Mouse (Mus musculus): ENCODE measurements around the gene Pkdrej. TPM values are rescaled to one million over a fixed set of nuclear protein-coding genes. Genes with fewer than 3 reads are reported as not detected.
"Not testable (repeated sequence)": the region's sequence is repeated elsewhere in the genome, so short reads cannot be mapped to it uniquely, and the experiment has no call there.

The Pkdrej gene
- total RNA-seq, 2 experiments from 2014 or later = 2.7 to 3.8 TPM

- DNase-seq = peak; percentile 64 to 85
- intact Hi-C loops (cut with DNase I) = loop anchor here (1.0 to 2.0 kb wide), 2 partner anchors 48 to 76 kb away; partner anchors contain the start of gene Gtse1
These were observed 10.6 kb downstream of the Pkdrej start for GRCm38 (mm10) chr15:85810806-85811521.

GRCm38 (mm10) chr15:85810462-85810805 is 11.1 kb downstream of the Pkdrej start:
- intact Hi-C loops (cut with DNase I) = loop anchor here (2.0 kb wide), 1 partner anchor 48 kb away; the partner anchor contains the start of gene Gtse1
- peak in 1 of 2 experiments; percentile 27 for DNase-seq

GRCm38 (mm10) chr15:85809091-85809490 is 12.4 kb downstream of the Pkdrej start:
- intact Hi-C loops (cut with DNase I) = no loop called here
- DNase-seq = no peak

GRCm38 (mm10) chr15:85808434-85808833 is 13.1 kb downstream of the Pkdrej start:
- intact Hi-C loops (cut with DNase I) = no loop called here
- no peak for DNase-seq

DNA sequence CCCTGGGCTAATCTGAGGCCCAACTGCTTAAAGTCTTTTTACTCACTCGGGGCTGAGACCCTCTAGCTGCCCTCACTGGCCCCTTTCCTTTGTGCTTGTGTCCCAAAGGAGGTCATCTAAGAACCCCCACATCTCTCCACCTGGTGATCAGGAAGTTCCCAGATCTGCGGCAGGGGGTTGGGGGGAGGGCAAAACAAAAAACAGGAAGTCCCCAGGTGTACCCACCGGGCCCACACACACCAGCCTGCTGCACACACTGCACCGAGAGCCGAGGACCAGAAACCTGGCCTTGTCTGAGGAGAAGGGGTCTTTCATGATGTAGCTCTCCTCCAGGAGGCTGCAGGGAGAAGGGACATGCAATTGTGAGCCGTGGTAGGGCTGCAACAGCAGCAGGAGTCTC is 13.5 kb downstream of the Pkdrej start:
- DNase-seq = no peak
- intact Hi-C loops (cut with DNase I) = no loop called here

GRCm38 (mm10) chr15:85807404-85807803 is 14.1 kb downstream of the Pkdrej start:
- no peak for DNase-seq
- intact Hi-C loops (cut with DNase I) = no loop called here

- intact Hi-C loops (cut with DNase I) = no loop called here
- DNase-seq = no peak
These were observed 14.6 kb downstream of the Pkdrej start for GRCm38 (mm10) chr15:85806886-85807285.

GRCm38 (mm10) chr15:85802931-85803330 is 18.6 kb downstream of the Pkdrej start:
- peak; percentile 45 for DNase-seq
- intact Hi-C loops (cut with DNase I) = no loop called here

DNA sequence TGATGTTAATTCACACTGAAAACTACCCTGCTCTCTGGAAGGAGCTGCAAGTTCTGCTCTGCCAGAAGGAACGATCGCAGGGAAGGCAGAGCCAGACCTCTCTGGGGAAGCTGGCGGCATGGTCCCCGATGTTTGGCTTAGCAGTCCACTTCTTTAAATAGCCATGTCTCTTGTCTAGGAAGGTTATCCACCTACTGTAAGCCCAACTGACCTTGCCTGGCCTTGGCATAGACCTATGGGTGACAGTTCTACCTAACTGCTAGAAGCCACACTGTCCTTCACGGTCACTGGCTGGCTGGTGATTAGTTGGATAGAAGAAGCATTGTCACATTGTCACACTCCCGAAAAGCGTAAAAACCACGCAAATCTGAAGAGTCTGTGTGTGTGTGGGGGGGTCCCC is 22.9 kb downstream of the Pkdrej start:
- intact Hi-C loops (cut with DNase I) = no loop called here
- peak in 1 of 2 experiments; percentile 14 for DNase-seq

GRCm38 (mm10) chr15:85795516-85795915 is 26.0 kb downstream of the Pkdrej start:
- intact Hi-C loops (cut with DNase I) = no loop called here
- no peak for DNase-seq

- intact Hi-C loops (cut with DNase I) = loop anchor here (5.0 kb wide), 1 partner anchor 36 kb away; no protein-coding TSS in a partner anchor
- DNase-seq = peak; percentile 67 to 69
These were observed 28.7 kb downstream of the Pkdrej start for GRCm38 (mm10) chr15:85792819-85793218.

- intact Hi-C loops (cut with DNase I) = loop anchor here (5.0 kb wide), 1 partner anchor 34 kb away; no protein-coding TSS in a partner anchor
- no peak for DNase-seq
These were observed 30.1 kb downstream of the Pkdrej start for GRCm38 (mm10) chr15:85791449-85791848.

DNA sequence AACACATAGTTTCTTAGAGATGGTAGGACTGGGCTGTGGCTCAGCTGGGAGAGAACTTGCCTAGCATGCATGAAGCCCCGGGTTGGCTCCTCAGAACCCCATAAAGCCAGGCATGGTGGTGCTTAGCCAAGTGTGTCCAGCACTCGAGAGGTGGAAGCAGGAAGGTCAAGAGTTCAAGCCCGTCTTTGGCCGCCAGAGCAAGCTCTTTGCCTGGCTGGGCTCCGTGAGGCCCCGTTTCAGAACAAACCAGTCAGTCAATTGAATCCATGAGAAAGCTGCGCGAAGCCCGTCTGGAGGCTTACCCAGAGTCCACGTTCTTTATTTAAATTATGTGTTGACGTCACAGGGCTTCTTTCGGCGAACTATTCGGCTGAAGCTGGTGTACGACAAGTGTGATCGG is 32.9 kb downstream of the Pkdrej start:
- no peak for DNase-seq
- intact Hi-C loops (cut with DNase I) = no loop called here

DNA sequence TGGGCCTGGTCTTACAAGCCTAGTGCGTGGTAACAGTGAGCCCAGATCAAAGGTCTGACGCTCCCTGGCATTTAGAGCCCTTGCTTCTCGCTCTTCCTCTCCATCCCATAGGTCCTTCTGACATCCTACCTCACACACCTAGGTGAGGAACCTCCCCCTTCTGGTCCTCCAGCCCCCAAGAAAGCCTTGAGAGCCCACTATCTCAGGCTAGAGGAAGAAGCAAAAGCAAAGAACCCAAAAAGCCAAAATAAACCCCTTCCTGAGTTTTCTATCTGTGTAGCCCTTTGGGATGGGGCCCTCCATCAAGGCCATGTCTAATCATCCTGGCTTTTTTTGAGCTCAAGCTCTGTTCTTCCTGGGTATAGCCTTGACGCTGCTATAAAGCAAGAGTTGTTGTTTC is 33.5 kb downstream of the Pkdrej start:
- intact Hi-C loops (cut with DNase I) = no loop called here

GRCm38 (mm10) chr15:85787482-85787881 is 34.1 kb downstream of the Pkdrej start:
- intact Hi-C loops (cut with DNase I) = no loop called here
- no peak for DNase-seq

More for the DNA sequence above, 33.5 kb downstream of the Pkdrej start:
- DNase-seq = no peak

DNA sequence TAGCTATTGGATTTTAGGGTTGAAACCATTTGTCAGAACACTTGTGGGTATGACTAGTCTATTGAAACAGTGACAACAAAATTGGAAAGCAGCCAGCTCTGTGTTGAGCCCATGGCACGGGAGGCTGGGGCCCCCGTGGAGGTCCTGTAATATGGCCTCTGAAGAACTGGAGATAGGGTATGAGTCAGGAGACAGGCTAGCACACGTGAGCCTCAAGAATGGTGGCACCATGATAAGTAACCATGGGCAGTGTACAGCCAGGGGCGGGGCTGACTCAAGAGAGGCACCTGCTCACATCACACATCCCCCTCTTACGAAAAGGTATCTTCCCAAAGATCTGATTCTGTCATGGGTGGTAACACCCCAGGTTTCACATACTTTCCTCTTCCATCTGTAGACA is 34.8 kb downstream of the Pkdrej start:
- DNase-seq = no peak
- intact Hi-C loops (cut with DNase I) = no loop called here

DNA sequence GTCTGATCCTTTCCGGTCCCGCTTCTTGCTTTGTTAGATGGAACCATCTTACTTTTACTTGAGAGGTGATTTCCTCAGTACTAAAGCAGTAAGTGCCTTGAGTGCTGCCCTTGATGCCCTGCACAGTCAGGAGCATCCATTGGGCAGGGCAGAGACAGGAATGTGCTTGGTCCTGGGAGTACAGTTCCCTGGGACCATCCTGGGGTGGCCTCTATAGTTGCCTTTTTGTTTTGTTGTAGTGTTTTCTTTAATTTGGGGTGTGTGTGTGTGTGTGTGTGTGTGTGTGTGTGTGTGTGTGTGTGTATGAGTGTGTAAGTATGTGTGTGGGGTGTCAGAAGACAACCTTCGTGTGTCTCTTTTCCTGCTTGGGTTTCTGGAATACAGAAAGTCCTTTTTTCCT is 37.2 kb downstream of the Pkdrej start:
- intact Hi-C loops (cut with DNase I) = no loop called here
- DNase-seq = no peak

DNA sequence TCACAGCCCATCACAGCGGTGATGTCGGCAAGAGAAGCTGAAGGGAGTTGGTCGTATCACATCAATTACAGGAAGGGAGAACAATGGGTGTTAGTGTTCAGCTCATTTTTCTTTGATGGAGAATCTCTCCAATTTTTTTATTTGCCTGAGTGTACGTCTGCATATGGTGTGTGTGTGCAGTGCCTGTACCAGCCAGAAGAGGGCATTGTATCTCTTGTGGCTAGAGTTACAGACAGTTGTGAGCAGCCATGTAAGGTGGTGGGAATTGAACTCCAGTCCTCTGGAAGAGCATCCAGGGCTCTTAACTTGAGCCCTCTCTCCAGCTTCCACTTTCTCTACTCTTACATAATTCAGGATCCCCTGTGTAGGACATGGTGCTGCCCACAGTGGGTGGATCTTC is 38.4 kb downstream of the Pkdrej start:
- intact Hi-C loops (cut with DNase I) = no loop called here
- DNase-seq = no peak

- not testable (repeated sequence) for DNase-seq
These were observed 42.6 kb downstream of the Pkdrej start for GRCm38 (mm10) chr15:85778891-85779290.

DNA sequence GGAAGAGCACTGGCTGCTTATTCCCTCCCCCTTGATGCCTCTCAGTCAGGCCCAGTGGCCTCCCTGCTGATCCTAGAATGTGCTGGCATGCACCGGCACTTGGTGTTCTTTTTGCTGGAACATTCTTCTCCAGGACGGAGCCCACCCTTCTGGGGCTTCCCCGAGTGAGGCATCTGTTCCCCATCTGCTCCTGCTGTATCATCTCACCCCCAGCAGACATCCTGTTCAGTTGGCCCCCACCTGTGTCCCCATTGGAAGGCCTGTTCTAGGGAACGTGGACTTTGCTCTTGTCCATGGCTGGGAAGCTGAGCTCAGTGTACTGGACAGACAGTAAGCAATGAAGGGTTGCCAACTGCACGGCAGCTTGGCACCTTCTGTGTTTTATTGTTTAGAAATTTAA is 44.8 kb downstream of the Pkdrej start:
- no peak for DNase-seq
- intact Hi-C loops (cut with DNase I) = no loop called here

More at GRCm38 (mm10) chr15:85778891-85779290, 42.6 kb downstream of the Pkdrej start:
- intact Hi-C loops (cut with DNase I) = not testable (repeated sequence)

DNA sequence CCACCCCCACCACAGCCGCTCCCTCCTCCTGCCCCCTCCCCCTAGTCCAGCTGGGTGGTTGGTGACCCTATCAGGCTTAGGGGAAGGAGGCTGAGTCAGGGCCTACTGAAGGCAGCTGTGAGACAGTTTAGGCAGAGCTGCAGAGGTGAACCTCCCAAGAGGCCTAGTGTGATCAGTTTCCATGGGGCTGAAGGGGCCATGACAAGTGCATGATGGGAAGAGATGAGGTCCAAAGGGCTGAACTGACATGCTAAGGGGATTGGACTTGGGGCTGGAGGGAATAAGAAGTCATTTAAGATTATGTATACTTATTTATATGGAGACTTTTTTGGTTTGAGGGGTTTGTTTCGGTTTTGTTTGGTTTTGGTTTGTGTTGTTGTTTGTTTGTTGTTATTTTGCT is 45.3 kb downstream of the Pkdrej start:
- DNase-seq = no peak
- intact Hi-C loops (cut with DNase I) = no loop called here

DNA sequence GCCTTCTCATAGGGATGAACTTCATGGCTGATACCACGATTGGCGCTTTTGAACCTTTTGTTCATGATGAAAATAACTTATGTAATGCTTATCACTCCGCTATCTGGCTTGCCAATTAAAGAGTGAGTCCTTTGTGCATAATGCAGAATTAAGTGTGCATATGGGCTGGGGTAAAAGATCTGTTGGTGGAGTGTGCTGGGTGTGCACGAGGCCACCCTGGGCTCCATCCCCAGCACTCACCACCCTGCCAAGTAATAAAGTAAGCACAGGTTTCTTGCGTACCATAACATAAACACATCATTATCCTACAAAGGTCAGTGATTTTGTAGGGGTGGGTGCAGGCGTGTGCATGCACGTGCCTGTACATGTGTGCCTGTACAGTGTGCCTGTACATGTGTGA is 46.5 kb downstream of the Pkdrej start:
- no peak for DNase-seq
- intact Hi-C loops (cut with DNase I) = no loop called here

GRCm38 (mm10) chr15:85774419-85774818 is 47.1 kb downstream of the Pkdrej start:
- DNase-seq = no peak
- intact Hi-C loops (cut with DNase I) = no loop called here
